Mouse (Mus musculus) heart, postnatal 14 days (tissue): ENCODE data around the gene Tacc3. TPM values are rescaled to one million over a fixed set of nuclear protein-coding genes. Genes with fewer than 3 reads are reported as not detected.
A peak's percentile ranks its signal among the peaks of the same experiment; 100 is the strongest.

Source experiments
- DNase-seq, 2 experiments: peaks; one replicate each; pipeline ENCODE4 v3.0.0; 2021 to 2022
- intact Hi-C: fragments of 180-260 bp; cut with DNase I; formaldehyde crosslinking; loops from one replicate; pipeline ENCODE4 v1.15.1; 2025
- total RNA-seq, 2 experiments: library from RNA; stranded (reverse); gene quantifications; 2 replicates each; pipeline ENCODE4 v1.2.3; 2021

The Tacc3 gene
- total RNA-seq, 2 experiments from 2014 or later, result 6.8 to 12.0 TPM

- intact Hi-C loops, result loop anchor here (10.0 kb wide), 1 partner anchor 282 kb away; the partner anchor contains the start of gene Nelfa
- DNase-seq, result no peak
These were observed 5.2 kb upstream of the Tacc3 start for GRCm38 (mm10) chr5:33652783-33653173.

- intact Hi-C loops, result loop anchor here (10.0 kb wide), 1 partner anchor 280 kb away; the partner anchor contains the start of gene Nelfa
These were observed 3.5 kb upstream of the Tacc3 start for GRCm38 (mm10) chr5:33654424-33654823.

DNA sequence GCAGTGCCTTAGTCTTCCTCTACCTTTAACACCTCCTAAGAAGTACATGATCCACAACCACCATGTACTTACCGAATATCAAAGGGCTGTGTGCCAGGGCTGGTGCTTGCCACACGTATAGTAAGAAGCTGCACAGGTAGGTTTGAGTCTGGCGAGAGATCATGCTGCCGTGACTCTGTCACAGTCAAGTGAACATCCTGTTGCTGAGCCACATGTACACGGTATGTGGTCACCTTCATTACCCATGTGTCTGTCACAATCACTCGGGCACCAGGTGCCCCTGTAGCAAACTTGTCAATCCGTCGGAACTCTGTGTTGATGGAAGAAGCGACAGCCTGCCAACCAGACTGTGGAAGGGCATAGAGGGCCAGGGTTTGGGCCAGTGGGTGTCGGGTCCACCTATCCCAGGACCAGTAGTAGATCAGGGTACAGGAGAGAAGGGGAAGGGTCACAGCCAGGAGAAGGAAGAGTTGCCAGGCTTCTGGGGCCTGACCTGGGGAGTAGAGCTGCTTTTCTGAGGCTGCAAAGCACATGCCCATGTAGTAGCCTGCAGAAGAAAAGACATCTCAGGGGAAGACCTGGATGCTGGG lies 2.6 kb upstream of the Tacc3 start:
- intact Hi-C loops, result loop anchor here (10.0 kb wide), 1 partner anchor 279 kb away; the partner anchor contains the start of gene Nelfa

More at GRCm38 (mm10) chr5:33654424-33654823, 3.5 kb upstream of the Tacc3 start:
- no peak for DNase-seq

GRCm38 (mm10) chr5:33656739-33657138 lies 1.2 kb upstream of the Tacc3 start:
- no peak for DNase-seq
- intact Hi-C loops, result loop anchor here (10.0 kb wide), 1 partner anchor 278 kb away; the partner anchor contains the start of gene Nelfa

More for the DNA sequence above, 2.6 kb upstream of the Tacc3 start:
- no peak for DNase-seq

- no peak for DNase-seq
- intact Hi-C loops, result loop anchor here (10.0 kb wide), 1 partner anchor 277 kb away; the partner anchor contains the start of gene Nelfa
These were observed 609 bp upstream of the Tacc3 start for GRCm38 (mm10) chr5:33657251-33657786.

GRCm38 (mm10) chr5:33658664-33659050 lies 729 bp downstream of the Tacc3 start:
- intact Hi-C loops, result loop anchor here (10.0 kb wide), 1 partner anchor 276 kb away; the partner anchor contains the start of gene Nelfa
- peak in 1 of 2 experiments; percentile 23 for DNase-seq

- peak in 1 of 2 experiments; percentile 54 for DNase-seq
These were observed 10.3 kb downstream of the Tacc3 start for GRCm38 (mm10) chr5:33668223-33668622.

GRCm38 (mm10) chr5:33671659-33672058 lies 13.7 kb downstream of the Tacc3 start:
- intact Hi-C loops, result no loop called here
- no peak for DNase-seq

More at GRCm38 (mm10) chr5:33668223-33668622, 10.3 kb downstream of the Tacc3 start:
- intact Hi-C loops, result no loop called here

GRCm38 (mm10) chr5:33674439-33674838 lies 16.5 kb downstream of the Tacc3 start:
- intact Hi-C loops, result no loop called here
- peak in 1 of 2 experiments; percentile 42 for DNase-seq

DNA sequence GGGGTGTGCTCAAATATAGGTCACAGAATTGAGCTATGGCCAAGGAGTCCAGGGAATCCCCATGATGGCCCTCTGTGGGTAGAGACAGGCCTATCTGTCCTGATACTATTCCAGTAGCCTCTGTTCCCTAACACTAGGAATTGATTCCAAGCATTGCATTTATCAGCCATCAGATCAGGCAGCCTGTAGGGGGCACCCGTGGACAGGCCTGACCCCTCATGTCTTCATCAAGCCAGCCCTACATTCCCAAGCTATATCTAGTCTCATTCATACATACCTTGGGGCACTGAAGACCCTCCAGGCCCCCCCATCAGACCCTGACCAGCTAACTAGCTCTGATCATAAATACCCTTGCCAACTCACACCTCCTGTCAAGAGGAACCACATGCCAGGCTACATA lies 18.0 kb downstream of the Tacc3 start:
- intact Hi-C loops, result no loop called here
- DNase-seq, result peak; percentile 59 to 62

GRCm38 (mm10) chr5:33678244-33678643 lies 20.3 kb downstream of the Tacc3 start:
- intact Hi-C loops, result no loop called here

GRCm38 (mm10) chr5:33681044-33681443 lies 23.1 kb downstream of the Tacc3 start:
- no peak for DNase-seq
- intact Hi-C loops, result no loop called here

More at GRCm38 (mm10) chr5:33678244-33678643, 20.3 kb downstream of the Tacc3 start:
- no peak for DNase-seq

DNA sequence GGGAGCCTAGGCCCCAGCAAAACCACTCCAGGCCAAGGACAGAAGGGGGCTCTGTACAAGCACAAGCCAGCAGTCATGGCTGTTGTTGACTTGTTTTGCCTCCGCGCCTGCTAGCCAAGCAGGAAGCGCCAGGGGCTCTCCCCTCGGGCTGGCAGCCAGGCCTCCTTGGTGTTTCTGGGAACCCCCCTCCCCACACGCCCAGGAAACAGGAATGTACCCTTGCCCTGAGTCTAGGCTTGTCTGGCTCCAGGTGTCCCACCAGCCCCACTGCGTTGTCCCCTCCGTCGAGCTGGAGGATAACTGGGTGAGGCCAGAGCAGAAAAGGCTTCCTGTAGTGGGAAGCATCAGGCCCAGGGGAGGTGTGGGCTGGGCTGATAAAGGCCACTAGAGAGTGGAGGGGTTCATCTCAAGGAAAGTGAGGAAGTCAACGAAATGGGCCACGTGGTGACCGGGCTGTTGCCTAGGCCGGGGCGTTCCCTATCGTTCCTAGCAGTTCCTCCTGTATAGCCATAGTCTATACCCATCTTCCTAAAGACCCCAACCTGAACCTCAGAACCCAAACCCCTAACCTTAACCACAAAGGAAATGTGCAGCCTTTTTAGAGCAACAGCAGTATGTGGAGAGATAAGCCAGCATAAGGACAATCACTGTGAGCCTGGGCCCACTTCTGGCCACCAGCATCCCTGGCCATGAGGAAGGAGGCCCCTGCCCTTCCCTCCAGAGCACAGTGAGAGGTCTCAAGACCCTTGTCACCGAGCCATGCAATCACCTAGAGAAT lies 23.9 kb downstream of the Tacc3 start:
- intact Hi-C loops, result no loop called here

GRCm38 (mm10) chr5:33682963-33683362 lies 25.0 kb downstream of the Tacc3 start:
- intact Hi-C loops, result no loop called here
- DNase-seq, result no peak

More for the DNA sequence above, 23.9 kb downstream of the Tacc3 start:
- no peak for DNase-seq

- peak; percentile 49 to 67 for DNase-seq
- intact Hi-C loops, result loop anchor here (2.0 kb wide), 1 partner anchor 55 kb away; no protein-coding TSS in a partner anchor
These were observed 26.1 kb downstream of the Tacc3 start for GRCm38 (mm10) chr5:33683897-33684652.

DNA sequence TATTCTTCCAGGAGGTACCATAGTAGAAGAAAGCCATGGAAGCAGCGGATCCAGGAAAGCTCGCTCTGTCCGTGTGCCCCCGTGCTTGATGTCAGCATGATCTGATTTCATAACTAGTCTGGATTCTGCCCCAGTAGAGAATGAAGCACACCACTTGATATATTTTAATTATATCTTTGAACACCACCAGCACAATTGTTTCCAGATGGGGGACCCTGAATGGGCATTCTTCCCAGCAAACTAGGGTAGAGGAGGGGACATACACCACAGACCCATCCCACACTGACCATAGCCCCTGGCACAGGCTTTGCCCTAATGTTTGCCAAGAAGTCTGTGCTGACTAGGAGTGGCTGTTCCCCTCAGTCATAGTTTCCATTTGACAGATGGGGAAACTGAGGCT lies 27.0 kb downstream of the Tacc3 start:
- no peak for DNase-seq
- intact Hi-C loops, result loop anchor here (2.0 to 5.0 kb wide), 3 partner anchors 37 to 277 kb away; partner anchors contain the start of gene Fgfr3

GRCm38 (mm10) chr5:33687142-33687541 lies 29.2 kb downstream of the Tacc3 start:
- intact Hi-C loops, result loop anchor here (5.0 kb wide), 2 partner anchors 35 to 275 kb away; partner anchors contain the start of gene Fgfr3
- DNase-seq, result no peak

- intact Hi-C loops, result loop anchor here (5.0 kb wide), 2 partner anchors 34 to 274 kb away; partner anchors contain the start of gene Fgfr3
- DNase-seq, result no peak
These were observed 30.6 kb downstream of the Tacc3 start for GRCm38 (mm10) chr5:33688278-33689220.
